Mouse (Mus musculus): ENCODE results near the gene Mbip.

Mbip gene

GRCm38 (mm10) chr12:56288548-56288947 lies 57.1 kb downstream of the Mbip start:
- DNase-seq, result no peak

DNA sequence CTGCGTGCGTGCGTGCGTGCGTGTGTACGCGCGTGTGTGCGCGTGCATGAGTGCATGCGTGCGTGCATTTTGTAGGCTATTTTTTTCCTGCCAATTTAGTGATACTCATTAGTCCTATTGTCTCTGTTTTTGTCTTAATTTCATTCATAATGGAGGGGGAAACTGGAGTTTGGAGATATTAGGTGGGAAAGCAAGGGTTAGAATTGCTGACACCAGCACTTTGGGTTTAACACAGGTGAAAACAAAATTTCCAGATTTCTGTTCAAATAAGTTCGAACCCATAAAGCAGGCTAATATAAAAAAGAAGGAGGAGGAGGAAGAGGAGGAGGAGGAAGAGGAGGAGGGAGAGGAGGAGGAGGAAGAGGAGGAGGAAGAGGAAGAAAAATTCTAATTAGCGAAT lies 58.9 kb downstream of the Mbip start:
- DNase-seq, result no peak

GRCm38 (mm10) chr12:56284210-56284609 lies 61.5 kb downstream of the Mbip start:
- no peak for DNase-seq

- no peak for DNase-seq
These were observed 64.0 kb downstream of the Mbip start for GRCm38 (mm10) chr12:56281649-56282048.

Data from kidney, postnatal 36 days (tissue).